Mouse (Mus musculus): ENCODE results near the gene Gm45062. TPM values are rescaled to one million over a fixed set of nuclear protein-coding genes. Genes with fewer than 3 reads are reported as not detected.
A peak's percentile ranks its signal among the peaks of the same experiment; 100 is the strongest.

Gm45062 gene
- polyA plus RNA-seq, 1 experiment from 2014 or later: 8.1 TPM

GRCm38 (mm10) chr6:8397252-8397651 lies 138.0 kb downstream of the Gm45062 start:
- Histone ChIP-seq H3K9me3 (replicated peaks) (no peaks in the 10 kb centered on the region), H3K4me1 (no peaks in the 10 kb centered on the region), H3K27ac (replicated peaks) (no peak overlapping the region), H3K9ac (no peak overlapping the region), H3K36me3 (no peaks in the 10 kb centered on the region; the same call in 1 of the 2 replicates), H3K4me3 (replicated peaks) (no peak overlapping the region), H3K4me2 (replicated peaks) (no peak overlapping the region), H3K27me3 (no peaks in the 10 kb centered on the region)
- ATAC-seq (ENCODE audit: insufficient number of reproducible peaks, low FRiP score, low TSS enrichment, low read depth): no peak
- WGBS: 82% methylated on average over 7 of the region's 7 CpGs

GRCm38 (mm10) chr6:8399710-8400109 lies 140.5 kb downstream of the Gm45062 start:
- no peak overlapping the region for H3K4me2 ChIP-seq (replicated peaks)
- 83% methylated on average over 1 of the region's 1 CpGs for WGBS
- no peaks in the 10 kb centered on the region for H3K9me3 ChIP-seq (replicated peaks)
- no peaks in the 10 kb centered on the region for H3K4me1 ChIP-seq
- no peak overlapping the region for H3K27ac ChIP-seq (replicated peaks)
- no peak overlapping the region for H3K9ac ChIP-seq
- H3K36me3 ChIP-seq: no peaks in the 10 kb centered on the region; the same call in 1 of the 2 replicates
- ATAC-seq (ENCODE audit: insufficient number of reproducible peaks, low FRiP score, low TSS enrichment, low read depth): no peak
- no peaks in the 10 kb centered on the region for H3K27me3 ChIP-seq
- no peak overlapping the region for H3K4me3 ChIP-seq (replicated peaks)

GRCm38 (mm10) chr6:8403127-8403526 lies 143.9 kb downstream of the Gm45062 start:
- Histone ChIP-seq H3K27ac (replicated peaks) (no peak overlapping the region), H3K27me3 (no peaks in the 10 kb centered on the region), H3K4me1 (no peaks in the 10 kb centered on the region), H3K4me2 (replicated peaks) (no peak overlapping the region), H3K9me3 (replicated peaks) (no peaks in the 10 kb centered on the region), H3K9ac (no peak overlapping the region), H3K4me3 (replicated peaks) (no peak overlapping the region), H3K36me3 (no peaks in the 10 kb centered on the region; the same call in 1 of the 2 replicates)
- WGBS: 82% methylated on average over 5 of the region's 5 CpGs
- ATAC-seq (ENCODE audit: insufficient number of reproducible peaks, low FRiP score, low TSS enrichment, low read depth): no peak

GRCm38 (mm10) chr6:8405844-8406243 lies 146.6 kb downstream of the Gm45062 start:
- no peak overlapping the region for H3K4me3 ChIP-seq (replicated peaks)
- WGBS: 89% methylated on average over 5 of the region's 5 CpGs

GRCm38 (mm10) chr6:8408332-8408731 lies 149.1 kb downstream of the Gm45062 start:
- Histone ChIP-seq H3K27ac (replicated peaks) (no peak overlapping the region), H3K9me3 (replicated peaks) (no peaks in the 10 kb centered on the region), H3K27me3 (no peaks in the 10 kb centered on the region), H3K4me3 (replicated peaks) (no peak overlapping the region), H3K9ac (no peak overlapping the region), H3K4me2 (replicated peaks) (no peak overlapping the region), H3K4me1 (no peaks in the 10 kb centered on the region), H3K36me3 (no peaks in the 10 kb centered on the region)
- 86% methylated on average over 2 of the region's 2 CpGs for WGBS
- ATAC-seq (ENCODE audit: insufficient number of reproducible peaks, low FRiP score, low TSS enrichment, low read depth): no peak

More at GRCm38 (mm10) chr6:8405844-8406243, 146.6 kb downstream of the Gm45062 start:
- H3K36me3 ChIP-seq: no peaks in the 10 kb centered on the region; the same call in 1 of the 2 replicates
- H3K27me3 ChIP-seq: no peaks in the 10 kb centered on the region
- H3K9me3 ChIP-seq (replicated peaks): no peaks in the 10 kb centered on the region
- no peak overlapping the region for H3K27ac ChIP-seq (replicated peaks)
- H3K4me2 ChIP-seq (replicated peaks): no peak overlapping the region
- no peak for ATAC-seq (ENCODE audit: insufficient number of reproducible peaks, low FRiP score, low TSS enrichment, low read depth)
- H3K9ac ChIP-seq: no peak overlapping the region
- H3K4me1 ChIP-seq: no peaks in the 10 kb centered on the region

- H3K4me2 ChIP-seq (replicated peaks): no peak overlapping the region
- no peak overlapping the region for H3K9ac ChIP-seq
- H3K27ac ChIP-seq (replicated peaks): no peak overlapping the region
- 85% methylated on average over 4 of the region's 4 CpGs for WGBS
- no peak for ATAC-seq (ENCODE audit: insufficient number of reproducible peaks, low FRiP score, low TSS enrichment, low read depth)
- no peaks in the 10 kb centered on the region for H3K27me3 ChIP-seq
- H3K9me3 ChIP-seq (replicated peaks): no peaks in the 10 kb centered on the region
- H3K4me1 ChIP-seq: no peaks in the 10 kb centered on the region
- H3K4me3 ChIP-seq (replicated peaks): no peak overlapping the region
- no peaks in the 10 kb centered on the region for H3K36me3 ChIP-seq
These were observed 150.6 kb downstream of the Gm45062 start for GRCm38 (mm10) chr6:8409865-8410264.

- Histone ChIP-seq H3K9me3 (replicated peaks) (no peaks in the 10 kb centered on the region), H3K27me3 (no peaks in the 10 kb centered on the region), H3K4me3 (replicated peaks) (no peak overlapping the region), H3K36me3 (no peaks in the 10 kb centered on the region), H3K4me2 (replicated peaks) (no peak overlapping the region), H3K27ac (replicated peaks) (no peak overlapping the region), H3K9ac (no peak overlapping the region), H3K4me1 (no peaks in the 10 kb centered on the region)
- WGBS: 64% methylated on average over 10 of the region's 10 CpGs
- ATAC-seq (ENCODE audit: insufficient number of reproducible peaks, low FRiP score, low TSS enrichment, low read depth): no peak
These were observed 153.8 kb downstream of the Gm45062 start for GRCm38 (mm10) chr6:8412845-8413598.

GRCm38 (mm10) chr6:8414020-8414419 lies 154.8 kb downstream of the Gm45062 start:
- no peak for ATAC-seq (ENCODE audit: insufficient number of reproducible peaks, low FRiP score, low TSS enrichment, low read depth)
- H3K4me3 ChIP-seq (replicated peaks): no peak overlapping the region
- no peak overlapping the region for H3K27ac ChIP-seq (replicated peaks)
- H3K9me3 ChIP-seq (replicated peaks): no peaks in the 10 kb centered on the region
- no peaks in the 10 kb centered on the region for H3K27me3 ChIP-seq
- H3K4me1 ChIP-seq: no peaks in the 10 kb centered on the region
- H3K36me3 ChIP-seq: no peaks in the 10 kb centered on the region
- H3K4me2 ChIP-seq (replicated peaks): no peak overlapping the region
- no peak overlapping the region for H3K9ac ChIP-seq
- WGBS: 58% methylated on average over 9 of the region's 9 CpGs

- Histone ChIP-seq H3K27me3 (no peaks in the 10 kb centered on the region), H3K27ac (replicated peaks) (no peak overlapping the region), H3K4me1 (no peaks in the 10 kb centered on the region), H3K36me3 (no peaks in the 10 kb centered on the region), H3K9me3 (replicated peaks) (no peaks in the 10 kb centered on the region), H3K4me2 (replicated peaks) (no peak overlapping the region), H3K4me3 (replicated peaks) (no peak overlapping the region), H3K9ac (no peak overlapping the region)
- 85% methylated on average over 5 of the region's 5 CpGs for WGBS
- no peak for ATAC-seq (ENCODE audit: insufficient number of reproducible peaks, low FRiP score, low TSS enrichment, low read depth)
These were observed 156.6 kb downstream of the Gm45062 start for GRCm38 (mm10) chr6:8415823-8416222.

GRCm38 (mm10) chr6:8416802-8417569 lies 157.7 kb downstream of the Gm45062 start:
- no peak overlapping the region for H3K4me3 ChIP-seq (replicated peaks)
- H3K9ac ChIP-seq: no peak overlapping the region
- ATAC-seq (ENCODE audit: insufficient number of reproducible peaks, low FRiP score, low TSS enrichment, low read depth): peak; percentile 51; the same call in 1 of the 2 replicates
- H3K27ac ChIP-seq (replicated peaks): no peak overlapping the region
- H3K36me3 ChIP-seq: no peaks in the 10 kb centered on the region
- H3K9me3 ChIP-seq (replicated peaks): no peaks in the 10 kb centered on the region
- H3K4me2 ChIP-seq (replicated peaks): no peak overlapping the region
- WGBS: 65% methylated on average over 8 of the region's 8 CpGs
- no peaks in the 10 kb centered on the region for H3K27me3 ChIP-seq
- no peaks in the 10 kb centered on the region for H3K4me1 ChIP-seq

- Histone ChIP-seq H3K9me3 (replicated peaks) (no peaks in the 10 kb centered on the region), H3K9ac (no peak overlapping the region), H3K4me2 (replicated peaks) (no peak overlapping the region), H3K4me3 (replicated peaks) (no peak overlapping the region), H3K36me3 (no peaks in the 10 kb centered on the region), H3K4me1 (no peaks in the 10 kb centered on the region), H3K27ac (replicated peaks) (no peak overlapping the region), H3K27me3 (no peaks in the 10 kb centered on the region)
- ATAC-seq (ENCODE audit: insufficient number of reproducible peaks, low FRiP score, low TSS enrichment, low read depth): no peak
- 55% methylated on average over 4 of the region's 4 CpGs for WGBS
These were observed 160.4 kb downstream of the Gm45062 start for GRCm38 (mm10) chr6:8419485-8420186.

Data from embryonic facial prominence, embryonic 15.5 days (tissue).